Comparison of ENCODE assay signal across 1 mouse cellular context in genomic region chr6:128843479-128843992, GRCm38 (mm10).
TF ChIP-seq lines count a peak whose summit lies in the region.

No protein-coding gene starts in this region.

TF ChIP-seq in myocyte, 11 proteins besides CTCF, POLR2A, EP300 and RAD21:
- TF ChIP-seq SRF (IDR thresholded peaks at IDR 0.05; ENCODE audit: control insufficient read depth, insufficient read length, low read depth), result no peak
- peak; percentile 99 for TF ChIP-seq CEBPB (IDR thresholded peaks at IDR 0.05; ENCODE audit: insufficient read depth, poor library complexity, severe bottlenecking)
TF ChIP-seq in myocyte: peak in this region for 1.
